Mouse (Mus musculus): ENCODE measurements around the gene Tspan18. TPM values are rescaled to one million over a fixed set of nuclear protein-coding genes. Genes with fewer than 3 reads are reported as not detected.

Gene Tspan18
- 71.9 and 72.3 TPM in 2 replicates for polyA plus RNA-seq (2014; fragmentation: Nextera tagmentation; extraction: Ambion mirVana)

GRCm38 (mm10) chr2:93333817-93334731 lies at the start of gene Tspan18:
TSS of gene Tspan18 (minus strand) at chr2:93334505.
- H3K4me1 ChIP-seq (ENCODE audit: control insufficient read depth, insufficient read depth, low read length), result peaks cover 19% of the 10 kb centered on the region
- H3K27ac ChIP-seq (ENCODE audit: low read depth, low read length), result peak within 1 kb of the TSS; percentile 82
- peak within 1 kb of the TSS; percentile 89 for H3K4me3 ChIP-seq (ENCODE audit: low read depth, low read length)
- no peaks in the 10 kb centered on the region for H3K9me3 ChIP-seq (ENCODE audit: control insufficient read depth, low read length)
- H3K4me2 ChIP-seq (ENCODE audit: low read depth), result peak within 1 kb of the TSS; percentile 94
- ATAC-seq (ENCODE audit: insufficient read depth, low FRiP score, low TSS enrichment) (peak; percentile 85), DNase-seq (ENCODE audit: low spot score) (peak; percentile 89)
- H3K27me3 ChIP-seq (ENCODE audit: control insufficient read depth, insufficient read depth, low read length), result no peaks in the 10 kb centered on the region
- H3K9ac ChIP-seq (ENCODE audit: low read length), result peak within 1 kb of the TSS; percentile 79
- no peaks in the 10 kb centered on the region for H3K36me3 ChIP-seq (ENCODE audit: control insufficient read depth, insufficient read depth, low read length)
- under 1% methylated on average over 89 of the region's 95 CpGs for WGBS

DNA sequence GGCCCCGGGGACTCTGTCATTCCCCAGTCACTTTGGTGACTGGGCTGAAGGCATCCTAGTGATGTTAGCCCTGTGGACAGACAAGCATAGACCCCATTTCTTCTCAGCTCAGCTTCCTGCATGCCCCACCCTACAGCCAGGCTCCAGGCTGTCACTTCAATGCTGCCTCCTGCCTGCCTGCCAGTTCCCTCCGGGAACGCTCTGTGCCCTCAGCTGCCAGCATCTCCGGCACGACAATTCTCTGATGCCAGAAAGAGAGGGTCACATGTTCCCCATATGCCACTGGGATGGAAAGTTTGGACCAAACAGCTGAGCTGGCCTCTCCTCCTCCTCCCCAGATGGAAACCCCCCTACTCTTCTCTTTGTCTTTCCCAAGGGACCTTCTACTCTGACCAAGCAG lies 49.5 kb upstream of the Tspan18 start:
- 77% methylated on average over 5 of the region's 5 CpGs for WGBS
- Histone ChIP-seq H3K9me3 (ENCODE audit: control insufficient read depth, low read length) (no peaks in the 10 kb centered on the region), H3K4me2 (ENCODE audit: low read depth) (no peak overlapping the region), H3K27ac (ENCODE audit: low read depth, low read length) (no peak overlapping the region), H3K4me1 (ENCODE audit: control insufficient read depth, insufficient read depth, low read length) (peaks cover 4% of the 10 kb centered on the region; the same call in 1 of the 2 replicates), H3K36me3 (ENCODE audit: control insufficient read depth, insufficient read depth, low read length) (no peaks in the 10 kb centered on the region), H3K9ac (ENCODE audit: low read length) (no peak overlapping the region), H3K27me3 (ENCODE audit: control insufficient read depth, insufficient read depth, low read length) (no peaks in the 10 kb centered on the region), H3K4me3 (ENCODE audit: low read depth, low read length) (no peak overlapping the region)
- ATAC-seq (ENCODE audit: insufficient read depth, low FRiP score, low TSS enrichment) (no peak; the same call in 1 of the 2 replicates), DNase-seq (ENCODE audit: low spot score) (no peak)

DNA sequence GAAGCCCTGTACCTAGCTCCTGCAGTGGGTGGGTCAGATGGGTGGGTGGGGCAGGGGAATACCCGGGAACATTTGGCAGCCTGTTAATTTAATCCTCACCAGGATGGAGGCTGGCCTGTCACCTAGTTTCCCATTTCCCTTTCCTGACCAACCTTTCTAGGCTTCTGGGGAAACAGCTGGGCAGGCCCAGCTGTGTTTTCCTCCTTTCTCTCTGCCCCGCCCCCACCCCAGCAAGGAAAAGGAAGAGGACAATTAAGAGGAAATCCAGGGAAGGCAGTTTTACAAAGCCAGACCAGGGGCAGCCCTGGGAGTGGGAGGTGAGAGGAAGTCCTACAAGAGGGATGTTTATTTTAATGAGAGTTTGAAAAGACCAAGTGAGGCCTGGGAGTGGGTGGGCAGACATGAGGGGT lies 46.4 kb upstream of the Tspan18 start:
- ATAC-seq (ENCODE audit: insufficient read depth, low FRiP score, low TSS enrichment), result no peak
- 36% methylated on average over 2 of the region's 2 CpGs for WGBS
- no peaks in the 10 kb centered on the region for H3K27me3 ChIP-seq (ENCODE audit: control insufficient read depth, insufficient read depth, low read length)

DNA sequence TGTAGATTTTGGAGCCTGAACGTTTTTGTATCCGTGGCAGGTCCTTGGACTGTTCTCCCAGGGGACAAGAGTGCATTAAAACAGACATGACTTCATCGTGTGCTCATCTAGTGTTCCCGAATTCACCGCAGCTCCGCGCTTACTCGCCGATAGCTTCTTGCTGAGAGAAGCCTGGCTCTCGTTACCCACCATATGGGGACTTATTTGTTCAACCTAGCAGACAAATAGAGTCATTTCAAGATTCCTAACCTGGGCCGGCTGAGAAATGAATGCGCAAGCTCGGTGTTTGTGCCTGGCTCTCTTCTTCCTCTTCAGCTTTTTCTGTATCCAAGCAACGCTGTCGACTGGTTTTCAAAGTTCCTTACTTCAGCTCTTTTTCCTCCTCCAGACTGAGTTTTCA lies 43.5 kb upstream of the Tspan18 start:
- 61% methylated on average over 15 of the region's 15 CpGs for WGBS
- no peak for DNase-seq (ENCODE audit: low spot score)

More for the DNA sequence above, 46.4 kb upstream of the Tspan18 start:
- no peaks in the 10 kb centered on the region for H3K36me3 ChIP-seq (ENCODE audit: control insufficient read depth, insufficient read depth, low read length)
- no peak overlapping the region for H3K4me3 ChIP-seq (ENCODE audit: low read depth, low read length)
- DNase-seq (ENCODE audit: low spot score), result no peak
- no peak overlapping the region for H3K9ac ChIP-seq (ENCODE audit: low read length)
- H3K9me3 ChIP-seq (ENCODE audit: control insufficient read depth, low read length), result no peaks in the 10 kb centered on the region
- no peak overlapping the region for H3K27ac ChIP-seq (ENCODE audit: low read depth, low read length)
- H3K4me2 ChIP-seq (ENCODE audit: low read depth), result no peak overlapping the region
- H3K4me1 ChIP-seq (ENCODE audit: control insufficient read depth, insufficient read depth, low read length), result peaks cover 4% of the 10 kb centered on the region; the same call in 1 of the 2 replicates

GRCm38 (mm10) chr2:93377157-93377556 lies 42.9 kb upstream of the Tspan18 start:
- H3K27ac ChIP-seq (ENCODE audit: low read depth, low read length), result no peak overlapping the region
- no peaks in the 10 kb centered on the region for H3K9me3 ChIP-seq (ENCODE audit: control insufficient read depth, low read length)
- H3K4me2 ChIP-seq (ENCODE audit: low read depth), result no peak overlapping the region
- no peaks in the 10 kb centered on the region for H3K27me3 ChIP-seq (ENCODE audit: control insufficient read depth, insufficient read depth, low read length)
- DNase-seq (ENCODE audit: low spot score) (no peak), ATAC-seq (ENCODE audit: insufficient read depth, low FRiP score, low TSS enrichment) (no peak)
- no peak overlapping the region for H3K9ac ChIP-seq (ENCODE audit: low read length)
- H3K4me1 ChIP-seq (ENCODE audit: control insufficient read depth, insufficient read depth, low read length), result no peaks in the 10 kb centered on the region
- H3K36me3 ChIP-seq (ENCODE audit: control insufficient read depth, insufficient read depth, low read length), result no peaks in the 10 kb centered on the region
- H3K4me3 ChIP-seq (ENCODE audit: low read depth, low read length), result no peak overlapping the region
- WGBS, result 92% methylated on average over 3 of the region's 3 CpGs

More for the DNA sequence above, 43.5 kb upstream of the Tspan18 start:
- Histone ChIP-seq H3K9me3 (ENCODE audit: control insufficient read depth, low read length) (no peaks in the 10 kb centered on the region), H3K27ac (ENCODE audit: low read depth, low read length) (no peak overlapping the region), H3K4me3 (ENCODE audit: low read depth, low read length) (no peak overlapping the region), H3K4me2 (ENCODE audit: low read depth) (no peak overlapping the region), H3K4me1 (ENCODE audit: control insufficient read depth, insufficient read depth, low read length) (peaks cover 4% of the 10 kb centered on the region; the same call in 1 of the 2 replicates), H3K27me3 (ENCODE audit: control insufficient read depth, insufficient read depth, low read length) (no peaks in the 10 kb centered on the region), H3K9ac (ENCODE audit: low read length) (no peak overlapping the region), H3K36me3 (ENCODE audit: control insufficient read depth, insufficient read depth, low read length) (no peaks in the 10 kb centered on the region)
- no peak for ATAC-seq (ENCODE audit: insufficient read depth, low FRiP score, low TSS enrichment)

- Histone ChIP-seq H3K4me3 (ENCODE audit: low read depth, low read length) (no peak overlapping the region), H3K4me1 (ENCODE audit: control insufficient read depth, insufficient read depth, low read length) (peaks cover 3% of the 10 kb centered on the region; the same call in 1 of the 2 replicates), H3K36me3 (ENCODE audit: control insufficient read depth, insufficient read depth, low read length) (no peaks in the 10 kb centered on the region), H3K4me2 (ENCODE audit: low read depth) (no peak overlapping the region), H3K27ac (ENCODE audit: low read depth, low read length) (no peak overlapping the region), H3K9me3 (ENCODE audit: control insufficient read depth, low read length) (no peaks in the 10 kb centered on the region), H3K27me3 (ENCODE audit: control insufficient read depth, insufficient read depth, low read length) (no peaks in the 10 kb centered on the region), H3K9ac (ENCODE audit: low read length) (no peak overlapping the region)
- WGBS, result 95% methylated on average over 10 of the region's 10 CpGs
- DNase-seq (ENCODE audit: low spot score) (no peak), ATAC-seq (ENCODE audit: insufficient read depth, low FRiP score, low TSS enrichment) (no peak)
Observed at GRCm38 (mm10) chr2:93372872-93373271, 38.6 kb upstream of the Tspan18 start.

- Histone ChIP-seq H3K4me3 (ENCODE audit: low read depth, low read length) (no peak overlapping the region), H3K4me2 (ENCODE audit: low read depth) (no peak overlapping the region), H3K36me3 (ENCODE audit: control insufficient read depth, insufficient read depth, low read length) (no peaks in the 10 kb centered on the region), H3K9me3 (ENCODE audit: control insufficient read depth, low read length) (no peaks in the 10 kb centered on the region), H3K4me1 (ENCODE audit: control insufficient read depth, insufficient read depth, low read length) (peaks cover 3% of the 10 kb centered on the region; the same call in 1 of the 2 replicates), H3K9ac (ENCODE audit: low read length) (no peak overlapping the region), H3K27ac (ENCODE audit: low read depth, low read length) (no peak overlapping the region), H3K27me3 (ENCODE audit: control insufficient read depth, insufficient read depth, low read length) (no peaks in the 10 kb centered on the region)
- 51% methylated on average over 2 of the region's 6 CpGs for WGBS
- ATAC-seq (ENCODE audit: insufficient read depth, low FRiP score, low TSS enrichment) (no peak), DNase-seq (ENCODE audit: low spot score) (no peak)
Observed at GRCm38 (mm10) chr2:93372097-93372571, 37.8 kb upstream of the Tspan18 start.

- Histone ChIP-seq H3K9ac (ENCODE audit: low read length) (no peak overlapping the region), H3K4me2 (ENCODE audit: low read depth) (no peak overlapping the region), H3K27ac (ENCODE audit: low read depth, low read length) (no peak overlapping the region), H3K4me3 (ENCODE audit: low read depth, low read length) (no peak overlapping the region), H3K27me3 (ENCODE audit: control insufficient read depth, insufficient read depth, low read length) (no peaks in the 10 kb centered on the region), H3K4me1 (ENCODE audit: control insufficient read depth, insufficient read depth, low read length) (peaks cover 3% of the 10 kb centered on the region; the same call in 1 of the 2 replicates), H3K36me3 (ENCODE audit: control insufficient read depth, insufficient read depth, low read length) (no peaks in the 10 kb centered on the region), H3K9me3 (ENCODE audit: control insufficient read depth, low read length) (no peaks in the 10 kb centered on the region)
- 83% methylated on average over 8 of the region's 8 CpGs for WGBS
- ATAC-seq (ENCODE audit: insufficient read depth, low FRiP score, low TSS enrichment) (no peak), DNase-seq (ENCODE audit: low spot score) (no peak)
Observed at GRCm38 (mm10) chr2:93368954-93369353, 34.6 kb upstream of the Tspan18 start.

Data from neural tube, embryonic 11.5 days (tissue).